Mouse (Mus musculus) forebrain, embryonic 15.5 days (tissue): ENCODE data around the gene Stx3. TPM values are rescaled to one million over a fixed set of nuclear protein-coding genes. Genes with fewer than 3 reads are reported as not detected.

ENCODE experiments used
- ATAC-seq: fragments of 200-750 bp; cut with Nextera tagmentation; replicated peaks from 2 replicates; pipeline ENCODE4 v1.8.0; 2017; ENCODE audit warnings: mild to moderate bottlenecking, moderate TSS enrichment, moderate library complexity
- H3K27ac ChIP-seq: fragments of 300-500 bp; sonication (generic); replicated peaks from 2 replicates; pipeline ENCODE4 v1.5.1; 2015; ENCODE audit warnings: mild to moderate bottlenecking, inconsistent platforms
- H3K27me3 ChIP-seq: fragments of 300-500 bp; sonication (generic); 2 replicates; pipeline ENCODE4 v1.6.1; 2015; ENCODE audit warnings: inconsistent platforms
- H3K36me3 ChIP-seq: fragments of 300-500 bp; sonication (generic); 2 replicates; pipeline ENCODE4 v1.6.1; 2015; ENCODE audit warnings: mild to moderate bottlenecking, inconsistent platforms
- H3K4me1 ChIP-seq: fragments of 300-500 bp; sonication (generic); 2 replicates; pipeline ENCODE4 v1.6.1; 2015; ENCODE audit warnings: inconsistent platforms
- H3K4me2 ChIP-seq: fragments of 300-500 bp; sonication (generic); replicated peaks from 2 replicates; pipeline ENCODE4 v1.6.1; 2015; ENCODE audit warnings: mild to moderate bottlenecking, inconsistent platforms
- H3K4me3 ChIP-seq: fragments of 300-500 bp; sonication (generic); 2 replicates; pipeline ENCODE4 v1.5.1; 2015; ENCODE audit warnings: mild to moderate bottlenecking, inconsistent platforms
- H3K9ac ChIP-seq: fragments of 300-500 bp; sonication (generic); replicated peaks from 2 replicates; pipeline ENCODE4 v1.6.1; 2015; ENCODE audit warnings: mild to moderate bottlenecking, inconsistent platforms
- H3K9me3 ChIP-seq: fragments of 300-500 bp; sonication (generic); 2 replicates; pipeline ENCODE4 v1.6.1; 2016; ENCODE audit warnings: inconsistent platforms
- WGBS: fragments of 180-500 bp; shearing (Covaris S2); methylation state at CpG from one replicate; pipeline ENCODE4 v1.1.7; 2015; ENCODE audit warnings: mixed read lengths; 5-methylcytosine and 5-hydroxymethylcytosine counted together
- polyA plus RNA-seq: library from polyadenylated mRNA; unstranded; fragments of >200 nt; fragmentation: Nextera tagmentation; extraction: Ambion mirVana; gene quantifications from 2 replicates; pipeline ENCODE4 v1.2.1, GENCODE M21; 2015

Stx3 gene
- polyA plus RNA-seq, 1 experiment from 2014 or later, result 13.2 TPM

DNA sequence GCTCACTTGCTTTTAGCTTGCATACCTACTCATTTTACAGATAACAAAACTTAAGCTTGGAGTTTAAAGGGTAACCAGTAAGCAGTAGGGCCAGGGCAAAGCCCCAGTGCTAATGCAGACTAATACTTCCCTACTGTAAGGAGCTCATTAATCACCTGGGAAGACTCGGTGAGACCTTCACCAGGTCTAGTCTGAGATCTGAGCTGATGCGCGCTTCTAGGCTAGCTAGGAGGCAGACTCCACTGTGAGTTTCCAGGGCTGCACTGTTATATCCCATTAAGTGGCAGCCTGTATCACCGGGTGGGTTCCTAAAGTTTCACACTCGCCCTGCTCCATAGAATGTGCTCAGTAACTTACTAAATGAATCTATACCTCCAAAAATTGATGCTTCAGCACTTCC is 1.6 kb downstream of the Stx3 start:
- H3K27ac ChIP-seq, result no peak overlapping the region
- no peak for ATAC-seq
- WGBS, result 12% methylated on average over 5 of the region's 5 CpGs
- H3K4me2 ChIP-seq, result peak overlapping the region; percentile 98
- no peak overlapping the region for H3K9ac ChIP-seq
- H3K9me3 ChIP-seq, result no peaks in the 10 kb centered on the region
- H3K27me3 ChIP-seq, result peaks cover 30% of the 10 kb centered on the region
- H3K4me3 ChIP-seq, result peak overlapping the region; percentile 77
- H3K36me3 ChIP-seq, result no peaks in the 10 kb centered on the region
- H3K4me1 ChIP-seq, result peaks cover 19% of the 10 kb centered on the region

GRCm38 (mm10) chr19:11816706-11817105 is 2.5 kb downstream of the Stx3 start:
- Histone ChIP-seq H3K27me3 (peaks cover 30% of the 10 kb centered on the region), H3K4me2 (no peak overlapping the region), H3K4me3 (no peak overlapping the region), H3K9ac (no peak overlapping the region), H3K9me3 (no peaks in the 10 kb centered on the region), H3K4me1 (peaks cover 19% of the 10 kb centered on the region), H3K36me3 (no peaks in the 10 kb centered on the region), H3K27ac (no peak overlapping the region)
- no peak for ATAC-seq
- 61% methylated on average over 6 of the region's 6 CpGs for WGBS

DNA sequence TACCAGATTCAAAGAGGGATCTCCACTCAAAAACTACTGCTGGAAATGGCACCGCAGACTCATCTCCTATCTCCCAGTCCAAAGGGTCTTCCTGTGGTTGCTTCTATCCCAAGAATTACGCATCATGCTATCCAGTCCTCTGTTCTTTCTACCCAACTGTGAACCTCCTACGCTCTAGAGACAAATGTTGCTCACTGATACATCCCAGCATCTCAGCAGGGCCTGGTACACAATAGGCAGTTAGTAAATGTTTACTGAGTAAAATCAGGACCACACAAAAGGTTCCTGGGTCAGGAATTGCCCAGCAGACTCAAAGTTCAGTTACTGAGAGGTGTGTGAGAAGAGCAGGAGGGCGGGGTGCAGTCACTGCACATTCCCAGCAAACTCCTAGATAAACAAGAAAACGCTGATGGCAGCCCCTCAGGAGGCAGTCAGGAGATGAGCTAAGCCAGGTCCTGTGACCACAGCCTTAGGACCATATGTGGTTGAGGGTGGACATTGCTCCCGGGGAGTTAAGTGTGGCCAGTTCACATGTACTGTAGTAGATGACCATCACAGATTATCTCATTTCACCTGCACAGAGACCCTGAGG is 4.4 kb downstream of the Stx3 start:
- 89% methylated on average over 6 of the region's 6 CpGs for WGBS
- no peak overlapping the region for H3K9ac ChIP-seq
- no peak for ATAC-seq

DNA sequence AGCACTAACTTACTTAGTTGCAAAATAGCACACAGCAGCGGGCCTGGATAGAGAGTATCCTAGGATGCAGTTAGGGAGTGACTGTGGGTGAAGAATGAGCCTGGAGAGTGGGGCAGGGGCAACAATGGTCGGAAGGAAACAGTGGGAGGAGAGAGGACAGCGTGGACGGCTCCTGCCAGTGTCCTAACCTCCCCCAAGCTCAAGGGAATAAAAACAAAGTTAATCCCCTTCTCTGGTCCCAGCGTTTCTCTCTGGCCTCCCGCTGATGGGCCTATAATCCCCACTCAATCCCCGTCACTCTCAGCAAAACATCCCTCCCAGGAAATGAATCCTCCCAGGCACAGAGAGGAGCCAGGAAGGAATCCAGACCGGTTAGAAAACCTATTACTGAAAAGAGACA is 5.6 kb downstream of the Stx3 start:
- peaks cover 6% of the 10 kb centered on the region for H3K4me1 ChIP-seq
- H3K36me3 ChIP-seq, result no peaks in the 10 kb centered on the region
- no peak overlapping the region for H3K9ac ChIP-seq
- H3K27ac ChIP-seq, result no peak overlapping the region
- peaks cover 15% of the 10 kb centered on the region for H3K27me3 ChIP-seq
- 6% methylated on average over 8 of the region's 8 CpGs for WGBS
- H3K4me2 ChIP-seq, result no peak overlapping the region
- no peak for ATAC-seq
- no peak overlapping the region for H3K4me3 ChIP-seq
- H3K9me3 ChIP-seq, result no peaks in the 10 kb centered on the region

More for the DNA sequence above, 4.4 kb downstream of the Stx3 start:
- Histone ChIP-seq H3K27ac (no peak overlapping the region), H3K4me1 (peaks cover 14% of the 10 kb centered on the region), H3K4me3 (no peak overlapping the region), H3K4me2 (no peak overlapping the region), H3K27me3 (peaks cover 25% of the 10 kb centered on the region), H3K9me3 (no peaks in the 10 kb centered on the region), H3K36me3 (no peaks in the 10 kb centered on the region)

- no peak for ATAC-seq
- 58% methylated on average over 4 of the region's 4 CpGs for WGBS
- no peaks in the 10 kb centered on the region for H3K36me3 ChIP-seq
- H3K27me3 ChIP-seq, result peaks cover 10% of the 10 kb centered on the region
- H3K9me3 ChIP-seq, result no peaks in the 10 kb centered on the region
- no peak overlapping the region for H3K27ac ChIP-seq
- H3K4me1 ChIP-seq, result peaks cover 2% of the 10 kb centered on the region
- no peak overlapping the region for H3K4me3 ChIP-seq
- no peak overlapping the region for H3K4me2 ChIP-seq
- no peak overlapping the region for H3K9ac ChIP-seq
Observed at GRCm38 (mm10) chr19:11813136-11813535, 6.1 kb downstream of the Stx3 start.

DNA sequence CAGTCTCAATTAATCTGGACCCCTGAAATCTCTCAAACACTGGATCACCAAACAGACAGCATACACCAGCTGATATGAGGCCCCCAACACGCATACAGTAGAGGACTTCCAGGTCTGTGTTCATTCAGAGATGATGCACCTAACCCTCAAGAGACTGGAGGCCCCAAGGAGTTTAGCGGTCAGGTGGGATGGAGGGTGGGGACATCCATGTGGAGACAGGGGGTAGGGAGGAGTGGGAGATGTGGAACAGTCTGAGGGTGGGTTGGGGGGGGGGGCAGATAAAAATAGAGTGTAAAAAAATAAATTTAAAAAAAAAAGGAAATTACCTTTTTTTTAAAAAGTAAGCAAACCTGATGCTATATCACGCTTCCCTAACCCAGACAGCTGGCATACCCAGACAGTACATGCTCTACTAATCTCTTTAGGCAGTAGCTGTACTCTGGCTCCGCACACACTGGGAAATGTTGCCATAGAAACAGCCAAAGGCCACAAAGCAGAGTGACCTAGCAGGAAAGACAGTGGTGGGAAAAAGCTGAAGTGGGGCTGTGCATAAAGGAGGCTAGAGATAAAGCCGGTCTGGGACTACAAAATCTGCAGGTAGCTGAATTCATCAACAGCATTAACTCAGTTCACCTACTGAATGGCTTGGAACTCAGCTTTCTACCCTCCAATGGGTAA is 7.4 kb downstream of the Stx3 start:
- Histone ChIP-seq H3K9me3 (no peaks in the 10 kb centered on the region), H3K27ac (no peak overlapping the region), H3K36me3 (no peaks in the 10 kb centered on the region), H3K4me1 (no peaks in the 10 kb centered on the region), H3K9ac (no peak overlapping the region), H3K27me3 (peaks cover 3% of the 10 kb centered on the region), H3K4me2 (no peak overlapping the region), H3K4me3 (no peak overlapping the region)
- ATAC-seq, result peak; percentile 93
- WGBS, result 33% methylated on average over 5 of the region's 5 CpGs

DNA sequence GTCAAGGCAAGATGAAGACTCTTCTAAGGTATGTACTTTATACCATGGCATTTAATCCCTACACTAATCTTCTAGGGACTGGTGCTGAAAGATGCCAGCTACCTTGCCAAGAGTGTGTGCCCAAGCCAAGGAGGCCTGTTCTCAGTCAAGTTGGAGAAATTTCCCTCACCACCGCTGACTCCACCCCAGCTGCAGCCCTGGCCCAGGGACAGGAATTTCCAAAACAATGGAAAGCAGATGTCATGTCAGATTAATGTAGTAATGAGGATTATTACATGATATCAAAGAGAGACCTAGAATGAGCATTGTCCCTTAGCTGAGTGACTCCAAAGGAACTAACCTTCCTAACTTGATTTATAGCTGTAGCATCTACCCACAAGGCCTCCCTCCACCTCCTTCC is 8.3 kb downstream of the Stx3 start:
- 88% methylated on average over 1 of the region's 1 CpGs for WGBS
- Histone ChIP-seq H3K9ac (no peak overlapping the region), H3K4me2 (no peak overlapping the region), H3K36me3 (no peaks in the 10 kb centered on the region), H3K9me3 (no peaks in the 10 kb centered on the region), H3K27ac (no peak overlapping the region), H3K4me1 (no peaks in the 10 kb centered on the region), H3K4me3 (no peak overlapping the region), H3K27me3 (peaks cover 3% of the 10 kb centered on the region; the same call in 1 of the 2 replicates)
- ATAC-seq, result no peak

- Histone ChIP-seq H3K36me3 (no peaks in the 10 kb centered on the region), H3K4me1 (no peaks in the 10 kb centered on the region), H3K4me3 (no peak overlapping the region), H3K27me3 (peaks cover 3% of the 10 kb centered on the region; the same call in 1 of the 2 replicates), H3K9me3 (no peaks in the 10 kb centered on the region), H3K27ac (no peak overlapping the region), H3K4me2 (no peak overlapping the region), H3K9ac (no peak overlapping the region)
- WGBS, result 86% methylated on average over 5 of the region's 5 CpGs
- ATAC-seq, result no peak
Observed at GRCm38 (mm10) chr19:11810003-11810758, 9.0 kb downstream of the Stx3 start.

- Histone ChIP-seq H3K27me3 (no peaks in the 10 kb centered on the region), H3K4me1 (no peaks in the 10 kb centered on the region), H3K4me3 (no peak overlapping the region), H3K9me3 (no peaks in the 10 kb centered on the region), H3K4me2 (no peak overlapping the region), H3K9ac (no peak overlapping the region), H3K27ac (no peak overlapping the region), H3K36me3 (no peaks in the 10 kb centered on the region)
- WGBS, result 85% methylated on average over 2 of the region's 2 CpGs
- ATAC-seq, result no peak
Observed at GRCm38 (mm10) chr19:11808452-11808851, 10.8 kb downstream of the Stx3 start.

DNA sequence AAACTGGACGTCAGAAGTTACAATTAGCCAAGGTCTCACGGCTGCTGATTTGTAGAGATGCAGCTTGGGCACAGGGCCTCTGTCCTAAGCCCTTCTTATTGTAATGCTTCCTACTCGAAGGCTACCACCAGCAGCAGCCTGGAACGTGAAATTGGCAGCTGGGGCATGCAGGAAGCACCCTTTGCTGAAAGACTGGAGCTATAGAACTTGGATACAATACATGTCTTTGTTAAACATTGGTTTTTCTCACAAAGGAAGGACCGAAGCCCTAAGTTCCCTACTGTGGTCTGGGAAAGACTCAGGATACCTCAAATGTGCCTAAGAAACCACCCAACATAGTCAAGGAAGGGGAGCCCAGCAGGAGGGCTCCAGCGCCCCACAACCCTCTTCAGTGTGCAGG is 11.4 kb downstream of the Stx3 start:
- H3K4me3 ChIP-seq, result no peak overlapping the region
- H3K4me2 ChIP-seq, result no peak overlapping the region
- no peak overlapping the region for H3K27ac ChIP-seq
- no peak overlapping the region for H3K9ac ChIP-seq
- no peaks in the 10 kb centered on the region for H3K27me3 ChIP-seq
- WGBS, result 30% methylated on average over 6 of the region's 6 CpGs
- ATAC-seq, result no peak
- H3K4me1 ChIP-seq, result no peaks in the 10 kb centered on the region
- H3K9me3 ChIP-seq, result no peaks in the 10 kb centered on the region
- H3K36me3 ChIP-seq, result no peaks in the 10 kb centered on the region

- Histone ChIP-seq H3K9me3 (no peaks in the 10 kb centered on the region), H3K27ac (no peak overlapping the region), H3K36me3 (no peaks in the 10 kb centered on the region), H3K9ac (no peak overlapping the region), H3K4me2 (no peak overlapping the region), H3K27me3 (no peaks in the 10 kb centered on the region), H3K4me3 (no peak overlapping the region), H3K4me1 (no peaks in the 10 kb centered on the region)
- no peak for ATAC-seq
- WGBS, result 68% methylated on average over 2 of the region's 2 CpGs
Observed at GRCm38 (mm10) chr19:11807251-11807650, 12.0 kb downstream of the Stx3 start.

- WGBS, result 74% methylated on average over 1 of the region's 1 CpGs
Observed at GRCm38 (mm10) chr19:11804423-11804822, 14.8 kb downstream of the Stx3 start.

More at GRCm38 (mm10) chr19:11804423-11804822, 14.8 kb downstream of the Stx3 start:
- Histone ChIP-seq H3K27ac (no peak overlapping the region), H3K9ac (no peak overlapping the region), H3K9me3 (no peaks in the 10 kb centered on the region), H3K27me3 (no peaks in the 10 kb centered on the region), H3K4me1 (no peaks in the 10 kb centered on the region), H3K4me2 (no peak overlapping the region), H3K4me3 (no peak overlapping the region), H3K36me3 (no peaks in the 10 kb centered on the region)
- no peak for ATAC-seq
